Mouse (Mus musculus) MEL (cell line): ENCODE results near the gene N4bp1. TPM values are rescaled to one million over a fixed set of nuclear protein-coding genes. Genes with fewer than 3 reads are reported as not detected.
A peak's percentile ranks its signal among the peaks of the same experiment; 100 is the strongest.

Source experiments
- DNase-seq: peaks from one replicate; pipeline ENCODE4 v3.0.0; 2011; ENCODE audit warnings: low read depth, low spot score
- H3K27ac ChIP-seq: 2 replicates; pipeline ENCODE4 v1.5.1; 2012; ENCODE audit warnings: low read depth, mild to moderate bottlenecking, control low read depth, low read length, moderate library complexity; ENCODE audit not compliant: control insufficient read depth
- H3K27me3 ChIP-seq, 2 experiments: fragments of 150-350 bp in 1 of 2; sonication (generic) in 1 of 2; 2 replicates each; pipeline ENCODE4 v1.6.1; 2012; ENCODE audit warnings: low read length in 2 of 2, mild to moderate bottlenecking in 2 of 2, improper control_type of control experiment in 1 of 2, moderate library complexity in 1 of 2; ENCODE audit not compliant: insufficient read depth in 2 of 2, control insufficient read depth in 1 of 2
- H3K36me3 ChIP-seq, 2 experiments: 2 replicates each; pipeline ENCODE4 v1.6.1; 2012 to 2014; ENCODE audit warnings: low read length in 2 of 2, improper control_type of control experiment in 1 of 2, inconsistent platforms in 1 of 2, mild to moderate bottlenecking in 1 of 2; ENCODE audit not compliant: insufficient read depth in 2 of 2, control insufficient read depth in 1 of 2
- H3K4me1 ChIP-seq, 2 experiments: fragments of 150-350 bp in 1 of 2; sonication (generic) in 1 of 2; 2 replicates each; pipeline ENCODE4 v1.6.1; 2012; ENCODE audit warnings: low read length in 2 of 2, improper control_type of control experiment in 1 of 2, mild to moderate bottlenecking in 1 of 2; ENCODE audit not compliant: insufficient read depth in 2 of 2, control insufficient read depth in 1 of 2
- H3K4me3 ChIP-seq, 2 experiments: fragments of 150-350 bp in 1 of 2; sonication (generic) in 1 of 2; 2 replicates each; pipeline ENCODE4 v1.5.1; 2012; ENCODE audit warnings: low read depth in 2 of 2, low read length in 2 of 2, mild to moderate bottlenecking in 2 of 2, moderate library complexity in 2 of 2, control low read depth in 1 of 2, improper control_type of control experiment in 1 of 2; ENCODE audit not compliant: control insufficient read depth in 1 of 2, insufficient read depth in 1 of 2
- H3K79me2 ChIP-seq: 2 replicates; pipeline ENCODE4 v1.6.1; 2012; ENCODE audit warnings: mild to moderate bottlenecking, low read length, moderate library complexity; ENCODE audit not compliant: control insufficient read depth, poor library complexity, insufficient read depth
- H3K9ac ChIP-seq: 2 replicates; pipeline ENCODE4 v1.6.1; 2012; ENCODE audit warnings: low read depth, mild to moderate bottlenecking, control low read depth, low read length, moderate library complexity; ENCODE audit not compliant: control insufficient read depth, poor library complexity, severe bottlenecking
- H3K9me3 ChIP-seq: fragments of 150-350 bp; sonication (generic); replicated peaks from 2 replicates; pipeline ENCODE4 v1.6.1; 2012; ENCODE audit warnings: mild to moderate bottlenecking, low read length, improper control_type of control experiment, moderate library complexity; ENCODE audit not compliant: insufficient read depth
- BHLHE40 ChIP-seq: IDR thresholded peaks from 2 replicates; pipeline ENCODE4 v1.6.1; 2012; ENCODE audit warnings: low read depth, mild to moderate bottlenecking, inconsistent platforms, low read length, improper control_type of control experiment, borderline replicate concordance
- CHD1 ChIP-seq: IDR thresholded peaks from 2 replicates; pipeline ENCODE4 v1.6.1; 2012; ENCODE audit warnings: low read depth, mild to moderate bottlenecking, inconsistent platforms, low read length, improper control_type of control experiment
- CTCF ChIP-seq, 3 experiments: IDR thresholded peaks in 2 of 3; conservative IDR thresholded peaks in 1 of 3; 2 replicates each; pipeline ENCODE4 v1.5.1; 2011 to 2012; ENCODE audit warnings: low read length in 3 of 3, low read depth in 2 of 3, mild to moderate bottlenecking in 2 of 3, improper control_type of control experiment in 1 of 3, inconsistent platforms in 1 of 3, mixed read lengths in 1 of 3, moderate library complexity in 1 of 3; ENCODE audit not compliant: control insufficient read depth in 1 of 3, insufficient read depth in 1 of 3, poor library complexity in 1 of 3, severe bottlenecking in 1 of 3
- ELF1 ChIP-seq: IDR thresholded peaks from 2 replicates; pipeline ENCODE4 v1.6.1; 2014; ENCODE audit warnings: low read depth, mild to moderate bottlenecking, inconsistent platforms, low read length, improper control_type of control experiment, moderate library complexity
- ETS1 ChIP-seq: IDR thresholded peaks from 2 replicates; pipeline ENCODE4 v1.6.1; 2012; ENCODE audit warnings: low read depth, mild to moderate bottlenecking, inconsistent platforms, low read length, improper control_type of control experiment, moderate library complexity
- GATA1 ChIP-seq: IDR thresholded peaks from 2 replicates; pipeline ENCODE4 v1.6.1; 2011; ENCODE audit warnings: low read depth, low read length, improper control_type of control experiment
- HCFC1 ChIP-seq: IDR thresholded peaks from 2 replicates; pipeline ENCODE4 v1.6.1; 2012; ENCODE audit warnings: low read depth, mild to moderate bottlenecking, inconsistent platforms, low read length, improper control_type of control experiment, moderate library complexity
- KAT2A ChIP-seq: conservative IDR thresholded peaks from 2 replicates; pipeline ENCODE4 v1.6.1; 2012; ENCODE audit warnings: low read depth, low read length, improper control_type of control experiment, inconsistent platforms
- MAFK ChIP-seq: IDR thresholded peaks from 2 replicates; pipeline ENCODE4 v1.6.1; 2011; ENCODE audit warnings: low read depth, mild to moderate bottlenecking, low read length, improper control_type of control experiment, borderline replicate concordance
- MAX ChIP-seq: IDR thresholded peaks from 2 replicates; pipeline ENCODE4 v1.6.1; 2011; ENCODE audit warnings: low read length, improper control_type of control experiment
- MAZ ChIP-seq: IDR thresholded peaks from 2 replicates; pipeline ENCODE4 v1.6.1; 2012; ENCODE audit warnings: low read depth, mild to moderate bottlenecking, inconsistent platforms, low read length, improper control_type of control experiment
- MEF2A ChIP-seq: IDR thresholded peaks from 2 replicates; pipeline ENCODE4 v1.6.1; 2014; ENCODE audit warnings: low read depth, mild to moderate bottlenecking, inconsistent platforms, low read length, improper control_type of control experiment; ENCODE audit not compliant: poor library complexity, insufficient replicate concordance, severe bottlenecking; ENCODE audit errors: extremely low read depth
- MXI1 ChIP-seq: IDR thresholded peaks from 2 replicates; pipeline ENCODE4 v1.6.1; 2011; ENCODE audit warnings: mild to moderate bottlenecking, low read depth, low read length, improper control_type of control experiment
- MYB ChIP-seq: IDR thresholded peaks from 2 replicates; pipeline ENCODE4 v1.6.1; 2011; ENCODE audit warnings: mild to moderate bottlenecking, low read depth, low read length, improper control_type of control experiment
- NRF1 ChIP-seq: IDR thresholded peaks from 2 replicates; pipeline ENCODE4 v1.6.1; 2014; ENCODE audit warnings: low read depth, mild to moderate bottlenecking, inconsistent platforms, low read length, improper control_type of control experiment, moderate library complexity; ENCODE audit not compliant: poor library complexity, insufficient read depth, severe bottlenecking
- POLR2A ChIP-seq, 2 experiments: IDR thresholded peaks; 2 replicates each; pipeline ENCODE4 v1.6.1; 2011 to 2012; ENCODE audit warnings: low read length in 2 of 2, mild to moderate bottlenecking in 2 of 2, control low read depth in 1 of 2, improper control_type of control experiment in 1 of 2, low read depth in 1 of 2, moderate library complexity in 1 of 2; ENCODE audit not compliant: control insufficient read depth in 1 of 2, insufficient read depth in 1 of 2, poor library complexity in 1 of 2
- POLR2AphosphoS2 ChIP-seq: IDR thresholded peaks from 2 replicates; pipeline ENCODE4 v1.6.1; 2011; ENCODE audit warnings: low read length, improper control_type of control experiment
- RCOR1 ChIP-seq: IDR thresholded peaks from 2 replicates; pipeline ENCODE4 v1.6.1; 2012; ENCODE audit warnings: low read depth, mild to moderate bottlenecking, inconsistent platforms, low read length, improper control_type of control experiment
- TBP ChIP-seq: IDR thresholded peaks from 2 replicates; pipeline ENCODE4 v1.8.0; 2011; ENCODE audit warnings: low read depth, low read length, improper control_type of control experiment
- UBTF ChIP-seq: IDR thresholded peaks from 2 replicates; pipeline ENCODE4 v1.6.1; 2012; ENCODE audit warnings: low read depth, mild to moderate bottlenecking, inconsistent platforms, low read length, improper control_type of control experiment, moderate library complexity, borderline replicate concordance; ENCODE audit not compliant: insufficient read depth
- ZKSCAN1 ChIP-seq: IDR thresholded peaks from 2 replicates; pipeline ENCODE4 v1.6.1; 2012; ENCODE audit warnings: low read depth, mild to moderate bottlenecking, inconsistent platforms, low read length, improper control_type of control experiment, moderate library complexity
- ZMIZ1 ChIP-seq: IDR thresholded peaks from 2 replicates; pipeline ENCODE4 v1.6.1; 2012; ENCODE audit warnings: low read depth, mild to moderate bottlenecking, inconsistent platforms, low read length, improper control_type of control experiment, moderate library complexity
- polyA plus RNA-seq, 2 experiments: library from polyadenylated mRNA; stranded (reverse) in 1 of 2; unstranded in 1 of 2; fragments of >175 nt in 1 of 2; fragments of >200 nt in 1 of 2; gene quantifications; 2 replicates each; pipeline versions ENCODE4 v1.2.1 to v1.2.4; 2012; ENCODE audit warnings: low replicate concordance in 2 of 2, low read depth in 1 of 2; ENCODE audit not compliant: insufficient read length in 2 of 2, insufficient read depth in 1 of 2, missing spikeins in 1 of 2
- total RNA-seq: library from RNA; depleted of rRNA; stranded (reverse); fragments of 300-350 nt; gene quantifications from 2 replicates; pipeline ENCODE4 v1.2.3, GENCODE M21; 2012

Gene N4bp1
- total and polyA plus RNA-seq, 3 experiments = 13.4 to 24.0 TPM; not detected in 1

- Histone ChIP-seq H3K27ac (no peak overlapping the region), H3K79me2 (no peaks in the 10 kb centered on the region), H3K4me3 (no peak overlapping the region), H3K27me3 (peaks cover 0 to 1% of the 10 kb centered on the region in 2 experiments; a peak in 2 of 4 replicates), H3K9ac (no peak overlapping the region), H3K9me3 (no peaks in the 10 kb centered on the region), H3K4me1 (no peaks in the 10 kb centered on the region), H3K36me3 (no peaks in the 10 kb centered on the region; a peak in 1 of 4 replicates)
- DNase-seq = no peak
- TF ChIP-seq MXI1 (no peak), ETS1 (no peak), KAT2A (no peak), NRF1 (no peak), TBP (no peak), BHLHE40 (no peak), CTCF (IDR thresholded peaks at IDR 0.05 in 2 of 3, conservative IDR thresholded peaks at IDR 0.05 in 1 of 3; ENCODE audit: control insufficient read depth in 1 of 3, insufficient read depth in 1 of 3, low read depth in 2 of 3, low read length in 3 of 3, poor library complexity in 1 of 3, severe bottlenecking in 1 of 3) (no peak), POLR2AphosphoS2 (no peak), POLR2A (IDR thresholded peaks at IDR 0.05; ENCODE audit: control insufficient read depth in 1 of 2, insufficient read depth in 1 of 2, low read depth in 1 of 2, low read length in 2 of 2, poor library complexity in 1 of 2) (no peak), ZMIZ1 (no peak), MAX (no peak), CHD1 (no peak), RCOR1 (no peak), ZKSCAN1 (no peak), ELF1 (no peak)
Observed at GRCm38 (mm10) chr8:86911136-86911535, 26.1 kb upstream of the N4bp1 start.

- TF ChIP-seq RCOR1 (no peak), MAFK (no peak), GATA1 (no peak), UBTF (no peak), MAZ (no peak), MYB (no peak), MEF2A (no peak), HCFC1 (no peak)
- TF ChIP-seq, all 39 proteins: peak for 0
- Histone ChIP-seq H3K4me3 (no peak overlapping the region), H3K4me1 (no peaks in the 10 kb centered on the region), H3K9me3 (no peaks in the 10 kb centered on the region), H3K27me3 (peaks cover 0 to 1% of the 10 kb centered on the region in 2 experiments; a peak in 2 of 4 replicates), H3K9ac (no peak overlapping the region), H3K79me2 (no peaks in the 10 kb centered on the region), H3K36me3 (no peaks in the 10 kb centered on the region), H3K27ac (no peak overlapping the region)
- peak; percentile 58 for DNase-seq
Observed at GRCm38 (mm10) chr8:86910250-86910649, 25.2 kb upstream of the N4bp1 start.
